Mouse (Mus musculus) retina, embryonic 14.5 days (tissue): Measurements from ENCODE around the gene Ildr1.

Source experiments
- DNase-seq: peaks from one replicate; pipeline ENCODE4 v3.0.0-alpha.2; 2015; ENCODE audit warnings: low spot score

The Ildr1 gene

DNA sequence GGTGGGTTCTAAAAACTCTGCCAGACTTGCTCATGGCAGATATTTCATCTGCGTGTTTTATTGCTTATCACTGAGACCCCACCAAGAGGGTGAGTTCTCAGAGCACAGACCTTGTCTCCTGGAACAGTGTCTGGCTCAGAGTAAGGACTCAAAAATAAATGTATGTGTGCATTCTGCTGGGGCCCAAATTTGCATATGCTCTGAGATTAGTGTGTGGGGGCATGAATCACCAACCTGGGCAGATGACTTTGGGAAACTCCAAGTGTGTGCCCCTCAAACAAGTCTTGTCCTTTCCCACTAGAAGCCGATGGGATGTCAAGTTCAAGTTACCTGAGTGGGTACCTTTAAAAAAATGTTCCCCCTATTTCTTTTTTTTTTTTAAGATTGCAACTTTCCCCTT is 6.7 kb downstream of the Ildr1 start:
- no peak for DNase-seq

DNA sequence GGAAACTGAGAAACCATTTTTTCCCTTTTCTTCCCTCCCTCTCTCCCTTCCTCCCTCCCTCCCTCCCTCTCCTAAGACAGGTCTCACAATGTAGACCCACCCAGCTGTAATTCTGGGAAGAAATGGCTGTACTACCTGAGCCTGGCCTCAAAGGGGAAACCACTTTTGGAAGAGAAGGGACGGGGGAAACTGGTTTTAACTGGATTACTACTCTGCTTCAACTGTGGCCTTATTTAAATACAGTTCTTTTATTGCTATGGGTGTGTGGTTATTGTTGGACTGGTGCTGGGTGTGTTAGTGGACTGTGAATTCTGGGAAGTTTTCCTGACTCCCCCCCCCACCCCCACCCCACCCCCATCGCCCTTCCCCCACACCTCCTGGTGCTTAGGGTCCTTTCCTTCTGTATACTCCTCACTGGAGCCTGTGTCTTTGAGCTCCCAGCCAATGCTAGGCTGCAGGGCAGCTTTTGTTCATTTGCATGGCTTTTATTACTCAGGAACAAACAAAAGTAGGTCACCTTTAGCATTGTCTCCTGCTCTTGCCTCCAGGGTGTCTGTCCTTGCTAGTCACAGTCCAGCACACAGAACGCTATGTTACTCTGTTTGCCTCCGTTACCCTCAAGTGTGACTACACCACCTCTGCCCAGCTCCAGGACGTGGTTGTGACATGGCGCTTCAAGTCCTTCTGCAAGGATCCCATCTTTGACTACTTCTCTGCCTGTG is 14.1 kb downstream of the Ildr1 start:
- DNase-seq, result peak; percentile 28

DNA sequence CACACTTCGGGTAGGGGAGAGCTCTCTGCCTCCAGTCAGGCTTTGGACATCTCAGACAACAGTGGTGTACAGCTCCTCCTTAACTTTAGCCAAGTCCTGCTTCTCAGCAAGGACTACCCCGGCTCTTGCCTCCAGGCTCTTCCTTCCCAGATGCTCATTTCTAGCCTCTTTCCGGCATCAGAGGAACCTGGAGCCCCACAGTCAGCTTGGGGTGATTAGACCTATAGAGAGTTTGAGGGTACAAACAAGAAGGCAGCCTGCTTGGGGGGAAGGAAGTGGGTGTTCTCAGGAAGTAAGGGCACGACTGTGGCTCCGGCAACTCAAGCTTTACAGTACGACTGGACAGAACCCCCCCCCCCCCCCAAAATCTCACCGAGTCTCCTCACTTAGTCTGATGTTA is 15.0 kb downstream of the Ildr1 start:
- no peak for DNase-seq

DNA sequence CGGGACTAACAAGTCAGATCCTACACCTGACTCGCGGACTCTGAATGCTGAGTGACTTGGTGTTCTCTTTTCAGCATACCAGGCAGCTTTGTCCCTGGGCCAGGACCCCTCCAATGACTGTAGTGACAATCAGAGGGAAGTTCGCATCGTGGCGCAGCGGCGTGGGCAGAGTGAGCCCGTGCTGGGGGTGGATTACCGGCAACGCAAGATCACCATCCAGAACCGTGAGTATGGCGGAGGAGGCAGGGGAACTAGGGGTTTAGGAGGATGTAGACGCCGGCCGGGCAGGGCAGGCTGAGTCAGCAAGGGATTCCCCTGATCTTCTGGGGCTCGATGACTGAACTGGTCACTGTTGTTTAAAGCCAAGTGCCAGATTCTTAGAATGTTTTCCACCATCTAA is 15.6 kb downstream of the Ildr1 start:
- DNase-seq, result no peak

DNA sequence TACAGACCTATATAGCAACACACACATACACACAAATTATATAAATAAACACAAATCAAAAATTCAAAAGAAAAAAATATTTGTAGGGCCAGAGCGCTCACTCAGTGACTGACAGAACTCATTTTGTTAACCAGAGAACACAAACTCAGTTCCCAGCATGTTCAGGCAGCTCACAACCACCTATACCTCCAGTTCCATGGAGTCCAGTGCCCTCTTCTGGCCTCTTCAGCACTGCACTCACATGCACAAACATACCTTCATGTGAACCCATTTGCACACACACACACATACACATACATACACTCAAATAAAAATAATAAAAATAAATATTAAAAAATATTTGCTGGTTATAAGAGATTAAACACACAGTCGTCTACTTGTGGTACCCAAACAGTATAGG is 17.0 kb downstream of the Ildr1 start:
- no peak for DNase-seq

DNA sequence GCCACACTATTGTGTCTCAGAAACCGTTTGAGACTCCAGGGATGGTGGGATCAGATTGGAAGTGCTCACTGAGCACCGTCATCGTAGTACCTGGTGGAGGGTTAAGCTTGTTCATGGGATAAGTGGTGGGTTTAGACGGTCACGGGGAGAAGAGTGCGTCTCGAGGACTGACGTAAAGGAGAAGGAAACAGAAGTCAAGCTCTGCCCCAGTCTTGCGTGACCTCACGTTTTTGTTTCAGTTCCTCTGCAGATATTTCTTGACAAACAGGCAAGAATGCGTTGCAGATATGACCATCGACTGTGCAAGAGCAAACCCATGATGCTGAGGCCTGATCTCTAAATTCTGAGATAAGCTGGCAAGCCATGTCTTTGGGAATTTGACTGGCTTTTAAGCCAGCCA is 18.0 kb downstream of the Ildr1 start:
- no peak for DNase-seq

DNA sequence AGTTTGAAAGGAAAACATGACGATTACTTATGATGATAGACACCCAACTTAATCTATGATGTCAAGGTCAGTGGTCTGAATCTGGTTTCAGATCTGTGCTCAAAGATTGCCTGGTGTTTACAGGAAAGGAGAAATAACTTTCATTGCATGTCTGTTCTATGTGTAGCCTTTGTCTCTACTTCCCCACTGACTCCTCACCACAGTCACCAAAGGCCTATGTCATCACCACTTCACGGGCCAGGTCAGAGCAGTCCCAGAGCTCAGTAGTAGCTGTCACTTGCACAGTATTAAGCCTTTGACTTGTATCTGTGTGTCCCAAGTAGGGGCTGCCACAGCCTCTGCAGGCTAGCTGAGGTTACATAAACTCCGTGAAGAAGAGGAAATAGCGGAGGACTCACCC is 23.7 kb downstream of the Ildr1 start:
- no peak for DNase-seq

DNA sequence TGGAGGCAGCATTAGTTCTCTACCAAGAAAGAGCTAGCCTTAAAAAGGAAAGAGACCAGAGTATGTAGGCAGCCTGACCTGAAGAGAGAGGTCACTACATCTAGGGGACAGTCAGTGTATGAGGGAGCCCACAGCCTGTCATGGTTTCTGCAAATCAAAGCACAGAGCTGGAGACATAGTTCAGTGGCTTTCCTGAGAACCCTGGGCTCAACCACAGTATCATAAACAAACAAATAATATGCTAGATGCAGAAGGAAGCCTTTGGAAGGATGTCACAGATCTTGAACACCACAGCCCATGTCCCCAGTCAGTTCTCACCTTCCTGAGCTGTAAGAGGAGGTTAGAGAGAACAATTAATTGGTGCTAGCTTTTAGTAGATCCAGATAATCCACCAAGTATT is 24.9 kb downstream of the Ildr1 start:
- no peak for DNase-seq

DNA sequence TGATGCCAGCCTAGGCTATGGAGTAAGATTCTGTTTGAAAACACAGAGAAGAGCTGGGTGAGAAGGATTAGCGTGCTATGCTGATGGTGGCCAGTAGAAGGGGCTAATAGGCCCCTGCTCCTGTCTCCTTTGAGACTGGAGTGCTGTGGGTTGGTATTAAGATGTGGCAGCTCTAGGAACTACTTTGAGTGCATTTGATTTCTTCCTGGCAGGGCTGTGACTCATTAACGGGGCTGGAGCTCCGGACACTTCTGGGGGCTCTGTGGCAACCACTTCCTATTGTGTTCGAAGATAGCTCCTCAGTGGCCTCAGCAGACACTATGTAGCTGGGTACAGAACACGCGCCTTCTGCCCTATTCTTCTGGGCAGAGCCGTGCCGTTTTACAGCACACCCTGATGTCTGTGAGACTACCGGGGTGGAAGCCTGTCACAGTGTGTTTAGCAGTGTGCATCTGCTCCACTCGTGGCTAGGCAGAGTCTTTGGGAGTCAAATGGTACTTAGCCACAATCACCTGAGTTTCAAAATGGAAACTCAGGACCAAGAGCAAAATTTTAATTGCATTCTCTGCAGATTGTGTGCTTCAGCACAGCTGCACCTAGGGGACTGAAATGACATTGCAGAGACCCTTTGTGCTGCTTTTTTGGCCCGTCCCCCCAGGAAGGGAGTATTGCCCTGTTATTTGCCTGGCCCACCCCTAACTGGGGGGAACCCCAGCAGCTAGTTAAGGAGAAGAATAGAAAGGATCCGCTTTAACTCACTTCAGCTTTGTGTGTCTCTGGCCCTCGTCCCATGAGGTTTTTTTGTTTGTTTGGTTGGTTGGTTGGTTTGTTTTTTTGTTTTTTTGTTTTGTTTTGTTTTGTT is 26.6 kb downstream of the Ildr1 start:
- peak; percentile 51 for DNase-seq

DNA sequence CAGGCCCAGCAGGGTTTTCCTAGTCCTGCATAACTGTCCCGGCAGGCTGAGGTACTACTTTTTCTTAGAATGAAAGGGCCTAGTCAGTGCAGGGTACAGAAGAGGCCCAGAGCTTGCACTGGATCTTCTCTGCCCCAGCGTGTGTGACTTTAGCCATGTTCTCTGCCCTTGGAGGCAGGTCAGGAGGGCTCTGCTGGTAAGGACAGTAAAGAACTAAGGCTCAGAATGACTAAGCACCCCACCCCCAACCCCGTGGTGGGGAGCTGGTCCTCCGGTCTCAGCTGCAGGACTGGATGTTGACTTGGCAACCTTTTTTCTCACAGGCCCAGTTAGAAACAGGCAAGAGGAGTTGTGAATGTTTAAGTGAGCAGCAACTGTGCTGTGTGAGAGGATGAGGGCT is 29.0 kb downstream of the Ildr1 start:
- DNase-seq, result peak; percentile 49

DNA sequence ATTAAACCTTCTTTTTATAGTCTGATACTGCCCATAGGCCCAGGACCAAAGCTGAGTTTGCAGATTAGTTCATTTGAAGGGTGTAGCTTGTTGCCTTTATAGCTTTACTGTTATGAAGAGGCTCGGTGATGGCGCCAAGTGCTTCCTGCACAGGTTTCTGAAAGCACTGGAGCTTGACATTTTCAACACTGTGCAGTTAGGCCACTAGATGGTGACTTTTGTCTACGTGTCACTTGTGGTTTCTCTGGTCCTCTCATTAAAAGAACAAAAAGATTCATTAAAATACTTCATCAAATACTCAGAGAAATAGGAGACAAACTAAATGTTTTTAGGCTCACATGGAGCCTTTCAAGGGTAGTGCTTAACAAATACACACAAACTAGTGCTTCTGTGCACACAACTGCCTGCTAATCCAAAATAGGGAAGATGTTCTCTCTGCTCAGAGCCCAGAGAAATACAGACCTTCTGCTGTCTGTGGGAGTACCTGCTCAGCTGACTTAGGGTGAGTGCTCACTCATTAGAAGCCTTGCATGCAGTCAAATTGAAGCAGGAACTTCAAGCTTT is 30.2 kb downstream of the Ildr1 start:
- peak; percentile 56 for DNase-seq

DNA sequence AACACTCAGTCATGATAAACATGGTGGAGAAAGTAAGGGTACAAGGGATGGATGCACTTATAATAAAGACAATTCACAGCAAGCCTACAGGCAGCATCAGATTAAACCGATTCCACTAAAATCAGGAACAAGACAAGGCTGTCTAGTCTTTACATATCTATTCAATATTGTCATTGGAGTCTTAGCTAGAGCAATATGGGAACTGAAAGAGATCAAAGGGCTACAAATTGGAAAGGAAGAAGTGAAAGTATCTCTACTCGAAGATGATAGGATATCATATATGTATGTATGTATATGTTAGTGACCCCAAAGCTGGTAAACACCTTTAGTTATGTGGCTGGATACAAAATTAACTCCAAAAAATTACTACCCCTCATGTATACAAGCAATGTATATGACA is 35.2 kb downstream of the Ildr1 start:
- no peak for DNase-seq

DNA sequence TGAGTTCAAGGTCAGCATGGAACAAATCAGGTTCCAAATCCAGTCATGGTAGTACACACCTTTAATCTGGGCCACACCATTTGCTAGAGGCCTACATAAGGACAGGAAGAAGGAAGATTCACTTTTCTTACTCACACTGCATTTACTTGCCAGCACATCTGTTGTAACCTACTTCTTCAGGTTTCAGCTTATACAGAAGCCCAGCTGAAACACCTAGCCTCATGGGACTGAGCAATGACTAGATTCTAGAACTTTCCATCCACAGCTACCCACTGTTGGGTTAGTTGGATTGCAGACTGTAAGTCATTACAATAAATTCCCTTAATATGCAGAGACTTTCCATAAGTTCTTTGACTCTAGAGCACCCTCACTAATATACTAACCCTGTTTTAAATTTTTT is 38.8 kb downstream of the Ildr1 start:
- DNase-seq, result no peak

DNA sequence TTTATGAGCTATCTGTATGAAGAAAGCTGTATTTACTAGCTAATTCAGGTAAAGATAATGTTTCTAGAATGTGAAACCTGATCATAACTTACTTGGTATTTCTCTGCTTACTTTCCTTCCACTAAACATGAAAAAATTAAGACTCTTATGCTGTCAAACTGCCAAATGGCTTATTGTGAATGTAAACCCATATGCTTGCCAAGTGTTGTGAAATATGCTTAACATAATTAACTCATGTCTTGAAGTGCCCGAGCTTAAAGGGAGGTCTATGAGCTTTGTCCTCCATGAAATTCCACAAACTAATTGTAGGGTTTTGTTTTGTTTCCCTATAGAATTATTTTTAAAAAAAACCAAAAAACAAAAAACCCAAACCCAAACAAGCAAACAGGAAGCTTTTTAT is 40.0 kb downstream of the Ildr1 start:
- DNase-seq, result no peak

DNA sequence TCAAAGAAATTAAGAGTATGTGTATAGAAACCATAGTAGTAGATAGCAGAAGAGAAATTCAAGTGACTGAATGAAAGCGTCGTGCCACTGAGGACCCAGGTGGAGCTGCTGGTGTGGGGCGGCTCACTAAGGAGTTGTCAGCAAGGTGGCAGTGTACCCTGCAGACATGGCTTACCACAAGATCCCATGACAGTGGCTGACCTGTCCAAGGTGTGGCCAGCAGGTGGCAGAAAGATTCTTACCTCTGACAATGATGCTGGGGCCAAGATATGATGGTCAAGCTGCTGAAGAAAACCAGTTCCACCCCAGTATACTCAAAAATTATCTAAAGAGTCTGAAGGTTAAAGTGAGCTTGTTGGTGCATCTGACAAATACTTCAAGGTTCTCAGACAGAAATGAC is 41.6 kb downstream of the Ildr1 start:
- DNase-seq, result no peak

DNA sequence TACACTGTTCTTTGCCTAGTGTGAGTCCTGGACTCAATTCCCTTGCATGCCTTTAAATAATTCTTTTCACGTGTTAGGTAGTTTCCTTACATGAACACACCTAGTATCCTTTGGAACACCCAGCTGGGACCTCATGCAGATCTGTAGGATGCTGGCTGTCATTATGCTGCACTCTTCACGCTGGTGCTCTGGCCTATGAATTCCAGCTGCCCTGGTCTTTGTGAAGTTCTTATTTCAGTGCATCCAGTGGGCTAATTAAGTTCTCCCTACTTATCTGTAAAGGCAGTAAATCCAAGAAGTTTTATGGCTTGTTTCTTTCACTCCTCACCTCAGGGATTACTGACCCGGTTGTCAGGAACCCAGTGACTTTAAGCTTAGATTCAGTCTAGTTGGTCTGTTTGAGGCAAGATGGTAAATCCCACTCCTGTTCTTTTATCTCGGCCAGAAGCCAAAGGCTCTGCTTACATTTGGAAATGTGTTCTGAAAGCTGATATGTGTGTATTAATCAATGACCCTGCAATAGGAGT is 45.7 kb downstream of the Ildr1 start:
- no peak for DNase-seq

DNA sequence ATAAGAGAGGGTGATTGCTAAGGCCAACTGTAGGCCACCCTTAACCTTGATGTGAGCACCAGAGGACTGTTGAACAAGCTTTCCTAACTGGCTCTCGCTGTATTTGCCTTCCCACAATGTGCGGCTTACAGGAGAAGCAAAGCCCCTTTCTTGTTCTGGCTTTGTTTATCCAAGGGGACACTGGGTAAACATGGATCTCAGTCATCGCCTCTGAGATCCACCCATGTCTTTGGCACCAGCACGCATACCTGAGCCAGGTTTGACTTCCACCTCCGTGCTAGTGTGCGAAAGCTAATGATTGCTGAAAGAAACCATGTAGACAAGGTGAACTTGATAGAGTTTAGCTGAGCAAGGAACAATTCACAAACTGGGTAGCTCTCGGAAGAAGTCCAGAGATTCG is 49.8 kb downstream of the Ildr1 start:
- no peak for DNase-seq

DNA sequence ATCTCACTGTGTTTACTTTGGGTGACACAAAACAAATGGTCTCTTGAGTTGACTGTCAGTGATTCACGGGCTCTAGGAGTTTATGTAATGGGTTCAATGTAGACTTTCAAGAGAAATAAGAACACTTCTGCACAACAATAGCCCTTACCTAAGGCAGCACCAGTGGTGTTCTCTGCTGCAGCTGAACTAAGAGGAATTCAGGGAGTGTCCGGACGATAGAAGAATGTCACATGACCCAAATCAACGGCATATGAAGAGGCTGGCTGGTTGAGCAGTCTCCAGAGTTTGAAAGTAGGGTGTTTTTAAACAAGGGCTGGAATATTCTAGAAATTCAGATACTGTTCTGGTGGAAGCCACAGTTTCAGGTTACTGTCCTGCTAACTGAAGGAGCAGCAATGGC is 53.3 kb downstream of the Ildr1 start:
- no peak for DNase-seq

DNA sequence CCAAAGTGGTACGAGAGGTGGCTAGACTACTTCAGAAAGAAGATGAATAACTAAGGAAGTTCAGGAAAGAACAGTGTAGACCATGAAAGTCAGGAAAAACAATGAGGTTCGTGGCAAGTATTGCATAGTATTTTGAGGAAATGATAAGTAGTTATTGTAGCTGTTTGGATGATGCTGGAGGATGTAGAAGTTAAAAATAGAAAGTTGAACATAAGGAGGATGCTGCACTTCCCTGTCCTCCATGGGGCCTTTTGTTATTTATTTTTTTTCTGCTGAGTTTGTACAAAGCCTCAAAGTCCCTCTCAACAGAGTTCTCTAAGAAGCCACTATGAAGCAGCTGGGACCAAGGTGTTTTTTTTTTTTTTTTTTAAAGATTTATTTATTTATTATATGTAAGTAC is 54.0 kb downstream of the Ildr1 start:
- DNase-seq, result no peak

DNA sequence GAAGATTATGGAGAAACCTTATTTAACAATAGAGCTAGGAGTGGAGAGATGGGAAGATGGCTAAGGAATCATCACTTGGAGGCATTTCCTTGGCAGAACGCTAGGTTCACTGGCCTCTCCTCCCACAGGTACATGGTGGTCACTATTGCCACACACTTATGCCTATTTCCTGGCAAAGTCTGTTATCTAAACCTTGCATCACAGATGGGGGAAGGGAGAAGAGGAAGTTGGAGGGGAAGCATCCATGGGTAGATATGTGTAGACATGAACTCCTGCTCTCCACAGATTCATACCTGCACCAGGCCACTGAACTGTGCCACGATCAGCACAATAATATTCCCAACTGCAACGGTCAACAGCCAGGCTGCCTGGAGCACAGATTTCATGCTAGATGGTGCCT is 58.2 kb downstream of the Ildr1 start:
- DNase-seq, result no peak

DNA sequence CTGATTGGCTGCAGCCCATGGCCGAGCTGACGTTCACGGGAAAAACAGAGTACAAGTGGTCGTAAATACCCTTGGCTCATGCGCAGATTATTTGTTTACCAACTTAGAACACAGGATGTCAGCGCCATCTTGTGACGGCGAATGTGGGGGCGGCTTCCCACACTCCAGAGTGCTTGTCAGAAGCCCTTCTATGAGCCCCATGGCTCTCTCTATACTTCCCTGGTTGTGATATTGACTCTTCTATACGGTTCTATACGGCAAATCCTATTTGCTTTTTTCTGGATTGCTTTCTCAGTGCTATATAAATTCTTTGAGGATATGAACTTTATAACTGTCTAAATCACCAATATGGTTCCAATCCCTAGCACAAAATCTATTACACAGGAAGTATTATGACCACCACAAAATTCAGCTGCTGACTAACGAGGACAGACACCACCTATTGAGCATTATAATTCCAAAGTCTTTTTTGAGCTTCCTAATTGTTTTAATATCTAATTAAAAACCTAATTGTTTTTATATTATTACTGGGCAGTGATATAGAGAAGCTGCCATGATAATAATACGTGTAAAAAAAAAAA is 76.5 kb downstream of the Ildr1 start:
- DNase-seq, result peak; percentile 20

DNA sequence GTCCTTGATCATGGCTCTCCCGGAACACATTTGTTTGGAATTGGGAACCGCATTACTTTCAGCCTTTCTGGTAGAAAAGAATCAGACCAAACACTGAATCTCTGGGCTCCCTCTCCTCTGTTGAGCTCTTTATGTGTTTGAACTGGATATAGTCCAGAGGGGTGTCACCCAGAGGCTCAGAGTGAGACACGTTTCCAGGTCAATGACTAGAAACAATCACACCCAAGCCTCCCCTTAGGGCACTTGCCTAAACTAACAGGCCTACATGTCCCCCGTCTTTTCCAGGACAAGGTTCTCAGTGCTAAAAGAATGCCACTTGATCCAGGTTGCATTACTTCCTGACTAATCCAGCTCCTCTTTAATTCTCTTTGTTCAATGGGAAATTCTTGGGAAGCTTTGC is 77.1 kb downstream of the Ildr1 start:
- DNase-seq, result peak; percentile 57

DNA sequence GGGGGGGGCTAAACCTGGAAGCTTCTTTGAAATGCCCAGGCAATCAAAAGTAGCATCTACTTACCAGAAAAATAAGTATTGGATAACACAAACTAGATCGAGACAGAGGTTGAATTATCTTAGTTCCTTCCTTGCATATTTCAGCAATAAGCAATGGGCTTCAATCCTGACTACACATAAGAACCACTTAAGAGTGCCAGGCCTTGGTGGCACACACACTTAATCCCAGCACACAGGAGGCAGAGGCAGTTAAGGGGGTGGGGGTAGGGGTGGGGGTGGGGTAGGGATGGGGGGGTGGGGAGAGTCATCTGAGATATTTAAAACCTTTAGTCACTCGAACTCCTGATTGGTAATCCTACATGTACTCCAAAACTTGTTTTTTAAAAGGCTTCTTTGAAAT is 77.5 kb downstream of the Ildr1 start:
- no peak for DNase-seq
